Mouse (Mus musculus) heart, postnatal 0 days (tissue): Measurements from ENCODE around the gene Dmac1.

Experiments used
- CTCF ChIP-seq: IDR thresholded peaks from 2 replicates; pipeline ENCODE4 v1.5.1; 2016; ENCODE audit warnings: antibody characterized with exemption, control low read depth, low read depth
- EP300 ChIP-seq: IDR thresholded peaks from 2 replicates; pipeline ENCODE4 v1.6.1; 2016; ENCODE audit warnings: antibody characterized with exemption, low read depth

DNA sequence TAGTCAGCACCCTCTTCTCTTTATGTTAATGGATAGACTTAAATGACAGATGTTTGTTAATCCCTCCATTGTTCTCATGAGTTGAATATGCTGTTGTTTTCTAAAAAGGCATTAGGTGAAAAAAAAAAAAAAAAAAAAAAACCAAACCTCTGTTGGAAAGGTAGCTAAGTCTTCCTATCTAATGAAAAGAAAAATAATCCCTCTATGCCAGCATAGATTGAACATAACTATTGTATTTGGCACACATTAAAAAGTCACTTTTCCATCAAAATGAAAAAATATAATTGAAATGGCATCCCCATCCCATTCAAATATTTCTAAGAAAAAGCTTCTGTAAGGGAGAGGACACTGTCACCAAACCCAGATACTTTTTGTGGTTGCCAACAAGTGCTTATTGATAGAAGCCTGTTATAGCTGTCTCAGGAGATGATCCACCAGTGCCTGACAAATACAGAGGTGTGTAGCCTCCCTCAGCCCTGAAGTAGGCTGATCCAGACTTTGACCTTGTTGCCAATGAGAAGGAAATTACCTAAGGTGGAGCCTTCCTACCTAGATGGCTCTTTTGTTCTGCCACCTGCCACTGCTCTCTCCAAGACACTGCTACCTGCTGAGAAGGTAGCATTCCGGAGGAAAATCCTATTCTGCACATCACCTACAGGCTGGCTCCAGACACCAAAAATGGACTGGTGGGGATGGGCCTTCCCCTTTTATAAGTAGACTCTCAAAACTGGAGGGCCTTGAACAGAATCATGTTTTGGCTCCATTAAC lies 22.3 kb upstream of the Dmac1 start:
- TF ChIP-seq CTCF (no peak), EP300 (no peak)
